Mouse (Mus musculus) embryo, embryonic 11.5 days (tissue): Measurements from ENCODE around the gene Ubash3a.
A peak's percentile ranks its signal among the peaks of the same experiment; 100 is the strongest.

Source experiments
- DNase-seq: peaks from one replicate; pipeline ENCODE4 v3.0.0-alpha.2; 2012; ENCODE audit warnings: low read depth, low spot score

Ubash3a gene

DNA sequence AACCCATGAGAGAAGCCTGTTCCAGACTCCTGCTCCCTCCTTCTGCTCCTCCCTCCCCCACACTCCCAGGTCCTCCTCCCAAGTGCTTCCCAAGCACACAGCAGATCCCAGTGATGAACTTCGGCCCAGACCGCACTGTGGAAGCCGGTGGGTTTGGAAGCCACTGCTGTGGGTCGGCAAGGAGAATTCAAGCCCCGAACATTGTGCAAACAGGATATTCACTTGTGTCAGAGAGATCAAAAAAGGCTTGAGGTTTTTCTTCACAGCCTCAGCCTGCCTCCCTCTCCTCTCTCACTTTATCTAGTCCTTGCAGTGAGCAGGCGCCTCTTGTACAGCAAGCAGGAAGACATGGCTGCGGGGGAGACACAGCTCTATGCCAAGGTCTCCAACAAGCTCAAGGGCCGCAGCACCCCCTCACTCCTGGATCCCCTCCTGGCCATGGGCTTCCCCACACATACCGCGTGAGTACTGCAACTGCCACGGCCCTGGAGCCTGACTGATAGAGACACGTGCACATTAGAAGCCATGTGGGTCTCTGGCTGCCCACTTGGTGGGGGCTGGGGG lies at the start of gene Ubash3a:
Gene Ubash3a, plus strand, starts transcription at position 103 of the 564 bp plus-strand sequence.
- no peak for DNase-seq

DNA sequence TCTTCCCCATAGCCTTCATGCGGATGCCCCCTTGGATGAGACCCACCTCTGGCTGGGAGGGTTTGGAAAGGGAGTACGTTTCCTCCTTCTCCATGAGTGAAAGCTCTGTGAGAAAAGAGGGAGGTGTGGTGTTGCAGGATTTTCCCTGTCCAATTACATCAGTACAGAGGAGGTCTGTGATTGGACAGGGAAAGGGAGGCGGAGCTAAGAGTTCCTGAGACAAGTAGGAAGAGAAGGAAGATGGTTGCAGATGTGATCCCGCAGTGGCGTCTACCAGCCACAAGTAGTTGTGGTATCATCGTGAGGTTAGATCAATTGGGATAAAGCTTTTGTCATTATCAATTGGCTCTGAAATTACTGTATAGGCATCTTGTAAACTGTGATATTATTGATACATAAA lies 49.8 kb upstream of the Ubash3a start:
- no peak for DNase-seq

- DNase-seq, result no peak
Observed at GRCm38 (mm10) chr17:31160291-31160690, 47.4 kb upstream of the Ubash3a start.

- no peak for DNase-seq
Observed at GRCm38 (mm10) chr17:31162607-31163006, 45.1 kb upstream of the Ubash3a start.

GRCm38 (mm10) chr17:31163821-31164220 lies 43.9 kb upstream of the Ubash3a start:
- no peak for DNase-seq

DNA sequence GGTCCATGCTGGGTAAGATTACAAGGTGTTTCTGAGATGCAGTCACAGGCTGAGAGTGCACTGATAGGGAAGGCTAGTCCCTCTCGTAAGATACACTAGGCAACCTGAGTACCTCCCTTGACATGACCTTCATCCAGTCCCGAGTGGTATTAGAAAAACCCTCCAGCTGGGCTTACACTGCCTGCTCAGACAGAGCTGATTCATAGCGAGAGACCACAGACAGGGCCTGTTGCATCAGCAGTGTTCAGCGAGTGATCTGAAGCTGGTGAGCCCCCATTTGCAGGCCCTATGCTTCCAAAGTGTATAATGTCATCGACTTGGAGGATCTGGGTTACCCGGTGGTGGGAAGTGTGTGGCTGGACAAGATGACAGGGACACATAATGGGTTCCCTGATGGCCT lies 42.5 kb upstream of the Ubash3a start, which contains the start of gene Tff1:
Gene Tff1, minus strand, starts transcription at position 151 of the 400 bp plus-strand sequence.
- no peak for DNase-seq

GRCm38 (mm10) chr17:31169796-31170195 lies 37.9 kb upstream of the Ubash3a start:
- DNase-seq, result no peak

- DNase-seq, result no peak
Observed at GRCm38 (mm10) chr17:31176321-31176720, 31.4 kb upstream of the Ubash3a start.

- no peak for DNase-seq
Observed at GRCm38 (mm10) chr17:31181490-31181889, 26.2 kb upstream of the Ubash3a start.

- no peak for DNase-seq
Observed at GRCm38 (mm10) chr17:31183180-31183974, 24.3 kb upstream of the Ubash3a start.

DNA sequence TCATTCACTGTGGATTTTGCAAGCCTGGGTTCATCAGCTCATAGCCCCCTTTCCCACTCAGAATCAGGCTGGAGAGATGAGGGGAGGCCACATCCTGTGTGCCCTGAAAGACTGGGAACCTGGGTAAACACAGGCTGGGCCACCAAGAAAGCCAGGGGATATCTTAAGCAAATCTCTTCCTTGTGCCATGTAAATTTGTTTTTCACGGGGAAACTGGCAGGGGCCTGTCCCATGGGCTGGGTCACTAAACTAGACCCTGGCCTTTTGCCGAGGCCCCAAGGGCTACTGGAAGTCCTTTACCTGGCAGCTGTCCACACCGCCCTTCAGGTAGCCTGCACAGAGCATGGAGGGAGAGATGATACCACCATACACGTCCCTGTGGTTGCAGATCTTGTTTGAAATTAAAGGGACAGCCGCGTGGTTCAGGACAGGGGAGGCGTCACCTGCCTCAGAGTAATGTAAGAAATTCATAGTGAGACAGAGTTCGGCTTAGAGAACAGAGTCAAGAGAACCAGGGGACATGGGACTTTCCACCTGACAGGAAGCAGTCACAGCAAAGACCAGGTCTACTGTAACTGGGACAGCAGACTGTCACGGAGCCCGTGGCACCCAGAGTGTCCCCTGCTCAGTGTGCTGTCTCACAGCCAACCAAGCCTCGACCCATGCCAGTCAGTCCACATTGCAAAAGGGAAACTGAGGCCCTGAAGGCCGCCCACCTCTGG lies 23.2 kb upstream of the Ubash3a start:
- DNase-seq, result no peak

DNA sequence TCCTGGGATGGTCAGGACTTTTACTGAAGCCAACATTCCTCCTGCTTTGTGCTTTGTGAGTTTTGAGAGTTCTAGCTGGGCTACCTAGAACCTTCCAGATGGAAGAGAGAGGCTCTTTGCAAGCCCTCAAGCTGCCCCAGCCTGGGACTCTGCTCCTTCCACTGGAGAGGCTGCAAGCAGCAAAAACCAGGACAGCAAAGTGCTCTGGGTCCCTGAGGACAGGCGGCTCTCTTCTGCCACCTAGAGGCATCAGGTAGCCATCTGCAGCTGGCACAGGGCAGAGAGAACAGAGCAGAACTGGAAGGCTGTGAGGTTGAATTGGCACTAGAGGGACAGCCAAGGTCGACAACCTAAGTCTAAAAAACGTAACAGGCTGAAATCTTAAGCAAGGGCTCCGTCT lies 20.3 kb upstream of the Ubash3a start:
- peak; percentile 42 for DNase-seq

DNA sequence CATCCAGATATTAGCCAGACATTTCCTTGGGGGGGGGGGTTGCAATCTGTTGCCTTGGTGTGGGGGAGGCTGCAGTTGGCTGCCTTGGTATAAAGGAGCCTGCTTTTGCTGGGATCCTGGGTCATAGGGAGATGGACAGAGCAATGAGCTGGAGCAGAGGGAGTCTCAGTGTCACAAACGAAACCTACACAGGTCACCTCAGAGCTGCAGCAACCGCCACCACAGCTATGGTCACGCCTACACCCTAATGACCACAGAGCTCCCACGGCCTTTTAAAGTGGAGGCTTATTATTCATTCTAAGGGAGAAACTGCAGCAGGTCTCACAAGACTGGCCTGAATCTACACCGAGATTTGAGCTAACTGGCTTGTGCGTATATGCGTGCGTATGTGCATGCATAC lies 15.8 kb upstream of the Ubash3a start:
- DNase-seq, result no peak

DNA sequence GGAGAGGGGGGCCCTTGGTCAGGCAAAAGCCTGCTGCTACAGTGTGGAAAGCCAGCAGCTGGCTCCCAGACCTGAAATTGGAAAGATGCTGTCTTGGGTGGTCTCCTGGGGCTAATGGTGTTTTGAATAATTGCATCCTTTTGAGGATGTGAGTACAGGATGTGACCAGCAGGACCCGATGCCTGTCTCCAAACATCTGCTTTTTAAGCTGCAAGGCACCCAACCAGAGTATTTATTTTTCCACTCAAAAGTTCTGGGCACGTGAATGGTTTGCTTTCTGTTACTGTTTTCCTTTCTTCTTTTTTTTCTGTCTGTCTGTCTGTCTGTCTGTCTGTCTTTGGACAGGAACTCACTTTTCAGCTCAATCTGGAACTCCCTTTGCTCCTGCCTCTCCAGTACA lies 15.0 kb upstream of the Ubash3a start:
- DNase-seq, result no peak

GRCm38 (mm10) chr17:31193360-31193759 lies 14.3 kb upstream of the Ubash3a start:
- no peak for DNase-seq

GRCm38 (mm10) chr17:31195207-31195606 lies 12.5 kb upstream of the Ubash3a start:
- no peak for DNase-seq

GRCm38 (mm10) chr17:31196283-31196682 lies 11.4 kb upstream of the Ubash3a start:
- no peak for DNase-seq

DNA sequence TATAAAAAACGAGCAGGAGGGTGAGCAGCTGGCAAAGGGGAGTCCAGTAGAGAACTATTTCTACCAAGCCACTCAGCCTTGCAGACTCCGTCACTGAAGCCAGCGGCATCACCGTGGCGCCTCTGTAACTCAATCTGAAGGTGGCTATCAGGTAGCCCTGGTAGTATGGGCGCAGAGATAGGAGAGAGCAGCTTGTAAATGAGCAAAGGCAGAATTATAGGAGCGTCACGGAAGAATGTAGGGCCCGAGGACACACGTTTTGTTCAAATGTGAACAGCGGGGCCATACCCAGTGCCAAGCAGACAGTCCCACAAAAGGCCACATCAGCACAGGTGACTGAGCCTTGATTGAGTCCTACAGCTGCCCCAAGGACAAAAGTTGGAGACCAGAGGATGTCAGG lies 8.8 kb upstream of the Ubash3a start, which contains the start of gene Tmprss3:
Gene Tmprss3, minus strand, starts transcription at position 101 of the 400 bp plus-strand sequence.
- no peak for DNase-seq

DNA sequence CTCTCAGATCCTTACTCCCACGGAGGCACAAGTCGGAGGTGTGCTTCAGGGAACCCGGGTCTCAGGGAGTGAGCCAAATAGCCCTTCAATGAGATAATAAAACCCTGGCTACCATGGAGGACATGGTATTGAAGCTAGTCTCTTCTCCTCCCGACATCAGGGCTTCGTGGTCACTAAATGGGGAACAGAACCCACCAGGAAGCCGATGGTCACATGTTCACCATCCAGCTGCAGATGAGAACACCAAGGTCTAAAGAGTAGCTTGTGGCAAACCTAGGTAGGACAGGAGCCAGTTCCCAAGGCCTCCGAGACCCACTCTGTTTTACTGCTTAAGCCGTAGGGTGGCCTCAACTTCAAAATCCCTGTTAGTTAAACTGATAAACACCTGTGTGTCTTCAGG lies 981 bp downstream of the Ubash3a start:
- no peak for DNase-seq

DNA sequence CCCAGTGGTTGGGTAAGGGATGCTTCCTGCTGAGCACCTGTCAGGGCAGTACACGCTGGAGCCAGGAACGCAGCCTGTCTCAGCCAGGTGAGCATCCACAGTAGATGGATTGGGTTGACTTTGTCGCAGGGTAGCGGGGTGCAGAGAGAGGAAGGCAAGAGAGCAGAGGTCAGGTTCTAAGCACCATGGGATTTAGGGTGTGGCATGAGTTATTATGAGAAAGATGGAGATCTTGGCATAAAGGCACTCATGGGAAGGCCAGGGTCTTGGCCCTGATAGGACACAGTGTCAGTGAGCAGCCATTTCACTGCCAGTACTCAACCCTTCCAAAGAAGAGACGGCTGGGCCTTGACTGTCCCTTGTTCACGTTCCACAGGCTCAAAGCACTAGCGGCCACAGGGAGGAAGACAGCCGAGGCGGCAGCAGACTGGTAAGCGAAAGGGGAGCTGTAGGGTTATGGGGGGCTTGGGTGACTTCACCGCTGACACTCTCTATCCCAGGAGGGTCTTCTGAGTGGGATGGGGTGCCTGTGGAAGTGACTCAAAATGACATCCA lies 1.8 kb downstream of the Ubash3a start:
- no peak for DNase-seq

DNA sequence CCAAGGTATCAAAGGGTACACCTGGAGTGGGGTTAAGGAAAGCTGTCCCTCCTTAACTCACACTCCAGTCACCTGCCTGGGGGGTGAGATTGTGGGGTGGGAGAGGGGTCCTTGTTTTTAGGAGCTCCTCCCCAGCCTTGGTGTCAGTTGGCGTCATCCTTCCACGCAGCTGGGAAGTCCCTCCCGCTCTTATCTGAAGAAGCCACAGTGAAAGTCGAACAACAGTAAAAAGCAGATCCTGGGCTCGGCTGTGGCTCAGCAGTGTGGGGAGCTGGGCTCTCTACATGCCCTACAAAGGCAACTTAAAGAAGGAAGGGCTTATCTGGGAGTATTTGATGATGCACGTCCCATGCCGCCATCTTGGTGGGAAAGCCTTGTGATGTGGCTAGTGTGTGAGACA lies 2.6 kb downstream of the Ubash3a start:
- no peak for DNase-seq

DNA sequence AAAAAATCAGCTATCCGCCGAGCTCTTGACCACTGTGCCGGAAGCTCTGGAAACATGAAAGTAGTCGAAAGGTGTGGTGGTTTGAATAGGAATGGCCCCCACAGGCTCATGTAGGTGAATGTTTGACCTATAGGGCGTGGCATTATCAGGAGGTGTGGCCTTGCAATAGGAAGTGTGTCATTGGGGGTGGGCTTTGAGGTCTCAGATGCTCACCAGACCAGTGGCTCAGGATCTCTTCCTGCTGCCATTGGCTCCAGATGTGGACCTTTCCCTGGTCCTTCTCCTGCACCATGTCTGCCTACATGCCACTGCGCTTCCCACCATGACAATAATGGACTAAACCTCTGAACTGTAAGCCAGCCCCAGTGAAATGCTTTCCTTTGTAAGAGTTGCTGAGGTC lies 4.2 kb downstream of the Ubash3a start:
- no peak for DNase-seq
